Mouse (Mus musculus) common myeloid progenitor, adult 5-6 weeks (primary cell): ENCODE results near the gene Phgr1. TPM values are rescaled to one million over a fixed set of nuclear protein-coding genes. Genes with fewer than 3 reads are reported as not detected.

Experiments
- ATAC-seq: replicated peaks from 2 replicates; pipeline ENCODE4 v1.8.0; 2016; ENCODE audit warnings: low read depth, mild to moderate bottlenecking, moderate TSS enrichment, inconsistent platforms; ENCODE audit not compliant: poor library complexity, severe bottlenecking
- total RNA-seq: library from RNA; stranded (forward); fragments of 200-1000, 187-1606 nt; gene quantifications from 2 replicates; pipeline ENCODE4 v1.2.3, GENCODE M21; 2017

Phgr1 gene
- total RNA-seq, 1 experiment from 2014 or later, result not detected

GRCm38 (mm10) chr2:118749341-118749884 is 23.2 kb upstream of the Phgr1 start:
- no peak for ATAC-seq

- peak; percentile 43; the same call in 1 of the 2 replicates for ATAC-seq
Observed at GRCm38 (mm10) chr2:118750476-118750875, 22.1 kb upstream of the Phgr1 start.

DNA sequence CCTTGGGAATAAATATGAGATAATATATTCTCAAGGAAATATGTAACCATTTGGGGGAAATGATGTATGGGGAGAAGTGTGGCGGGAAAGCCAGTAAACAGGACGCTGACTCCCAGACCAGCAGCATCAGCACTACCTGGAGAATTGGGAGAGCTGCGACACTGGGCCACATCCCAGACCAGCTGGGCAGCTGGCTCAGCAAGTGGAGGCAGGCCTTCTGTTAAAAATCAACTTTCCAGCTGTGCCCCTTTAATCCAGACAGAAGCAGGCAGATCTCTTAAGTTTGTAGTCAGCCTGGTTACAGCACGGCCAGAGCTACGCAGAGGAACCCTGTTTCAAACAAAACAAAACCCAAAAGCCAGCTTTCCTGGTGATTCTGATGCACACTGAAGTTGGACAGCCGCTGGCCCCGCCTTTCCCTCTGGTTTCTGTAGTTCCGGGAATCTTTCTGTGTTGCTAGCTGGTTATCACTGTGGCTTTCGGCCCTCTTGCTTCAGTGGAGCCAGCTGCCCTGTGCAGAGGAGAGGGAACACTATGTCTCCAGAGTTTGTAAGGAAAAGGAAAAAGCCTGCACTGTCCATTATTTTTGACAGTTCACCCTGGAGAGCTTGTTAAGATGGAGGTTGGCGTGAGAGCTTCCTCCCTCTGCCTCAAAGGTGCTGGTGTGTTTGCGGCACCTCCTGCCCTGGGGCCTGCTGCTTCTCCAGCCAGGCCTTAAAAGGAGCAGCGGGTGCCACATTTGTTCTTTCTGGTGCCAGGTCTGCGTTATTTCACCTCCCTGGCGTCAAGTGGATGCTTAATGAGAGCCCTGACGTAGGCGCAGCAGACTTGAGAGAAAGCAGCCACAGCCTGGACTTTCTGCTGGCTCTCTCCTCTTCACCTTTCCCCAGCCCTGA is 20.4 kb upstream of the Phgr1 start:
- no peak for ATAC-seq

- peak; percentile 52; the same call in 1 of the 2 replicates for ATAC-seq
Observed at GRCm38 (mm10) chr2:118752792-118753108, 19.8 kb upstream of the Phgr1 start.

- no peak for ATAC-seq
Observed at GRCm38 (mm10) chr2:118754143-118754542, 18.4 kb upstream of the Phgr1 start.

- no peak for ATAC-seq
Observed at GRCm38 (mm10) chr2:118755407-118755806, 17.2 kb upstream of the Phgr1 start.

DNA sequence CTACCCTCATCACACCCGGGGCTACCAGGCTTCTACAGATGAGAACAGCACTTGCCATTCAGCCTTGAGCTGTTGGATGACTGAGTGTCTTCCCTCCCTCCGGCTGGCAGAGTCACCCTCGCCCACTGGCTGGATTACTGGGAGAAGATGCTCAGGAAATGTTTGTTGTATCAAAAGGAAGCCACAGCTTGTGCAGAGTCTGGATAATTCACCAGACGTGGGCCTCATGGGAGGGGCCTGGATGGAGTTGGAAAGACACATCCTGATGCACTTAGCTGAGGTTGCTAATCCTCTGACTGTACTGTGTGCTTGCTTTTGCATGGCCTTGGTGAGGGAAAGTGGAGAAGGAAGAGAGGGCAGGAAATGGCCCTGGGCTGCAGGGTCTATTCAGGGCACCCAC is 16.5 kb upstream of the Phgr1 start:
- ATAC-seq, result peak; percentile 44

DNA sequence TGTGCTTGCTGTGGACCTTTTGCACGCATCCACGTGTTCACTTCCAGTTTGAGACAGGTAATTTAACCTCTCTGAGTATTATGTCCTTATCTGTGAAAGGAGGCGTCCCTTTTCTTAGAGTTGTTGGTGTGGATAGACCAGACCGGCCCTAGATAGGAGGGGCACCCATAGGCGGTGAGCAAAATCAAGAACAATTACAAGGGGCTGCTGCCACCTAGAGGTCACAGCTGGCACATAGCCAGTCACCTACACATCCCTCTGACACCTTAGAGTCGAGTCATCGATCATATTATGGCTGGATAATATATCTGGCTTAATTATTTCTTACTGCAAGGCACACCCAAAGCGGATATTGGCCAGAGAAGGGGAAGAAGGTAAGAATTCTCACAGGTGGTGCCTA is 12.7 kb upstream of the Phgr1 start:
- ATAC-seq, result peak; percentile 56

GRCm38 (mm10) chr2:118760311-118761025 is 12.1 kb upstream of the Phgr1 start:
- ATAC-seq, result no peak

DNA sequence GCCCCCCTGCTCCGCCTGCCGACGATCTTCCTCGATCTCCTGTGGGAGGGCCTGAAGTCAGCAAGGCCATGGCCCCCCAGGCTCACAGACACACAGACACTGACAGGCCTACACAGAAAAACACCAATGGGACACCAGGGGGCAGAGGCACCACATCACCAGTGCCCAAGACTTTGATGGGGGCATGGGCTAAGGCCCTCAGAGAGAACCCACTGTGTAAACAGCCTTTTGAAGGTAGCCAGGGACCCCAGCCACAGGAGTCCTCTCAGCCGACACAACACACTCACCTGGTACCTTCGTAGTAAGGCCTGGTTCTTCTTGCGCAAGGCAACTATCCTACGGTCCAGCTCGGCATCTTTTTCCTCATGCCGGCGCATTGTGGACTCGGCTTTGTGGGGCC is 11.2 kb upstream of the Phgr1 start:
- no peak for ATAC-seq

GRCm38 (mm10) chr2:118761906-118762783 is 10.4 kb upstream of the Phgr1 start, which contains the start of gene Ccdc9b:
TSS of gene Ccdc9b (minus strand) at chr2:118762661.
- peak; percentile 70 for ATAC-seq

DNA sequence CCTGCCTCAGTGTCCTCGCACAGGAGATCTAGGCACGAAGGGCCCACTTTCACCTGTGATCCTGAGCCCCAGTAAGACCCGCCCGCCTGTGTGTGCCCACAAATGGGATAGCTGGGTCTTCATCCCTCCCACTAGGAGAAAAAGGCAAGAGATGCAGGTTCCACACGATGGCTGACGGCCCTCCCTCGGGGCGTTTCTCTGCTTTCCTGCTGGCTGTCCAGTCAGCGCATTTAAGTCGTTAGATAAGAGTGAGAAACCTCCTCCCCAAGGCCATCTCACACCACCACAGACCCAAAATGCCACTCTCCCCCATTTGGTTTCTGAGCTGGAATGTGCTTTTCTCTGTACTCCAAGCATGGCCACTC is 9.8 kb upstream of the Phgr1 start:
- ATAC-seq, result peak; percentile 26

DNA sequence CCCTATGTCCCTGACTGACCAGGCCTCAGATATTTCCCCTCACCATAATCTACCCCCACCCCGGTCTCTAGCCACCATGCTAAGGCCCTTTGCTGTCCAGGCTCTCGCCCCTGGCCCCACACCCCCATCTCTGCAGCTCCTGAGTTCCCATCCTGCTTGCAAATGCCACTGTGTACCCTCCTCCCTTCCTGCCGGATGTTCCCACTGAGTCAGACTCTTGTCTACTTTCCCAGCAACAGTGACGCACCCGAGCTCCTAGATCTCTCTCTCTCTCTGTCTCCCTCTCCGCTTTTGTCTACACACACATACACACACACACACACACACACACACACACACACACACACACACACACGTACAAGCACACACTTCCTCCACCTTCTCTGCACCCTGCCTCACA is 9.1 kb upstream of the Phgr1 start:
- ATAC-seq, result no peak

- no peak for ATAC-seq
Observed at GRCm38 (mm10) chr2:118764094-118764831, 8.3 kb upstream of the Phgr1 start.

DNA sequence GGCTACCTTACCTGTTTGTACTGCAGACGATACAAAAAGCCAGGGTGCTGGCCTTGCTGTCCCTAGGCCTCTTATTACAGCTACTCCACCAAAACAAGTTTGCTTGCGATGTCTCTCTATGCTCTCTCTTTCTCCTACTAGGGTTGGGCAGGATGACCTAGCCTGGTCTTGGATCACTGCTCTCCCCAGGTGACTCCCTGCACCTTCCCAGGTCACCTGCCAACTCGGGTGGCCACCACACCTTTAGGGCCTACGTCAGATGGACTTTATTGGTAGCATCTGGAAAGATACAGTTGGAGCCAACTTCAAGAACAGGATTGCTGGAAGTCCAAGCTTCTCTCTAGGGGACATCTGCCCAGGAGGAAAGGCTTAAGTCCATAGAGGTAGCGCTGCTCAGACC is 7.7 kb upstream of the Phgr1 start:
- ATAC-seq, result no peak

GRCm38 (mm10) chr2:118766041-118767033 is 6.2 kb upstream of the Phgr1 start:
- ATAC-seq, result peak; percentile 8; the same call in 1 of the 2 replicates

DNA sequence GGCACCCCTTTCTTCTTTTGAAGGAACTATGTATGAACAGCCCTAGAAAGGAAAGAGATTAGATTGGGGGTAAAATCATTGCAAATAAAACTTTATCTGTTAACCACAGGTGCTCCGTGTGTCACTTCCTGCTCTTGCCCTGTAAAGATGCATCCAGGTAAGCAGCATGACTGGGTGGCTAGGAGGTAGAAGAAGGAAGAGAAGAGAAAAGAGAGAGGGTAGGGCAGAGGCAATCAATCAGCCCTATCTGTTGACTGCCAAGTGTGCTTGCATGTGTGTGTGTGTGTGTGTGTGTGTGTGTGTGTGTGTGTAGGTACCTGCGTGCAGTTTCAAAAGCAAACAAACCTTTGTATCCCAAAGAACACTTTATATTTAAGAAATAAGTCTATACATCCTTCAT is 2.0 kb downstream of the Phgr1 start:
- ATAC-seq, result no peak

- peak; percentile 45; the same call in 1 of the 2 replicates for ATAC-seq
Observed at GRCm38 (mm10) chr2:118775396-118775795, 2.8 kb downstream of the Phgr1 start.
